Mouse (Mus musculus) CH12.LX (cell line): ENCODE measurements around the gene Ccdc3. TPM values are rescaled to one million over a fixed set of nuclear protein-coding genes. Genes with fewer than 3 reads are reported as not detected.

Source experiments
- DNase-seq: peaks from one replicate; pipeline ENCODE4 v3.0.0-alpha.2; 2013; ENCODE audit errors: extremely low read depth
- H3K27ac ChIP-seq: 2 replicates; pipeline ENCODE4 v1.5.1; 2012; ENCODE audit warnings: low read depth, mild to moderate bottlenecking, control low read depth, moderate library complexity; ENCODE audit not compliant: insufficient read depth
- H3K27me3 ChIP-seq: replicated peaks from 2 replicates; pipeline ENCODE3; 2012; ENCODE audit warnings: inconsistent platforms
- H3K36me3 ChIP-seq, 2 experiments: replicated peaks in 1 of 2; 2 replicates each; pipeline versions ENCODE3 to v1.6.1; 2012; ENCODE audit warnings: inconsistent platforms in 1 of 2, low read length in 1 of 2, mild to moderate bottlenecking in 1 of 2, mixed read lengths in 1 of 2, moderate library complexity in 1 of 2; ENCODE audit not compliant: control insufficient read depth in 1 of 2, insufficient read depth in 1 of 2
- H3K4me1 ChIP-seq, 2 experiments: 2 replicates each; pipeline ENCODE4 v1.6.1; 2012; ENCODE audit warnings: inconsistent platforms in 1 of 2, moderate library complexity in 1 of 2; ENCODE audit not compliant: insufficient read depth in 2 of 2, control insufficient read depth in 1 of 2
- H3K4me2 ChIP-seq: 2 replicates; pipeline ENCODE4 v1.6.1; 2012; ENCODE audit warnings: low read depth, mild to moderate bottlenecking, control low read depth; ENCODE audit not compliant: poor library complexity, insufficient read depth, severe bottlenecking
- H3K4me3 ChIP-seq, 3 experiments: fragments of 150-350 bp in 1 of 3; sonication (generic) in 1 of 3; replicated peaks in 1 of 3; 2 replicates each; pipeline versions ENCODE3 to v1.5.1; 2011 to 2012; ENCODE audit warnings: low read depth in 2 of 3, low read length in 2 of 3, mild to moderate bottlenecking in 2 of 3, moderate library complexity in 2 of 3, control low read depth in 1 of 3, improper control_type of control experiment in 1 of 3, inconsistent platforms in 1 of 3, mixed read lengths in 1 of 3; ENCODE audit not compliant: poor library complexity in 1 of 3
- H3K79me2 ChIP-seq: replicated peaks from 2 replicates; pipeline ENCODE4 v1.6.1; 2012; ENCODE audit warnings: mild to moderate bottlenecking, moderate library complexity; ENCODE audit not compliant: control insufficient read depth, poor library complexity, insufficient read depth, severe bottlenecking; ENCODE audit errors: extremely low read depth
- H3K9ac ChIP-seq: 2 replicates; pipeline ENCODE4 v1.6.1; 2012; ENCODE audit warnings: low read depth, mild to moderate bottlenecking, control low read depth, moderate library complexity; ENCODE audit not compliant: insufficient read depth
- H3K9me3 ChIP-seq: replicated peaks from 2 replicates; pipeline ENCODE3; 2012; ENCODE audit warnings: low read length, inconsistent platforms, mixed read lengths
- BHLHE40 ChIP-seq: IDR thresholded peaks from 2 replicates; pipeline ENCODE4 v1.6.1; 2011; ENCODE audit warnings: mild to moderate bottlenecking, low read depth, low read length, improper control_type of control experiment
- CHD1 ChIP-seq: IDR thresholded peaks from 2 replicates; pipeline ENCODE4 v1.6.1; 2012; ENCODE audit warnings: low read depth, low read length, improper control_type of control experiment, inconsistent platforms
- E2F4 ChIP-seq: IDR thresholded peaks from 2 replicates; pipeline ENCODE4 v1.6.1; 2011; ENCODE audit warnings: low read depth, low read length, improper control_type of control experiment; ENCODE audit not compliant: insufficient replicate concordance
- EP300 ChIP-seq: IDR thresholded peaks from 2 replicates; pipeline ENCODE4 v1.6.1; 2011; ENCODE audit warnings: low read length, improper control_type of control experiment
- ETS1 ChIP-seq: conservative IDR thresholded peaks from 2 replicates; pipeline ENCODE4 v1.6.1; 2012; ENCODE audit warnings: low read depth, mild to moderate bottlenecking, inconsistent platforms, low read length, improper control_type of control experiment, moderate library complexity
- HCFC1 ChIP-seq: IDR thresholded peaks from 2 replicates; pipeline ENCODE4 v1.6.1; 2012; ENCODE audit warnings: low read depth, mild to moderate bottlenecking, inconsistent platforms, low read length, improper control_type of control experiment
- IRF4 ChIP-seq: IDR thresholded peaks from 2 replicates; pipeline ENCODE4 v1.6.1; 2014; ENCODE audit warnings: low read depth, mild to moderate bottlenecking, inconsistent platforms, low read length, improper control_type of control experiment
- JUND ChIP-seq: conservative IDR thresholded peaks from 2 replicates; pipeline ENCODE4 v1.6.1; 2011; ENCODE audit warnings: low read depth, low read length, improper control_type of control experiment
- KAT2A ChIP-seq: IDR thresholded peaks from 2 replicates; pipeline ENCODE4 v1.6.1; 2012; ENCODE audit warnings: low read length, improper control_type of control experiment, inconsistent platforms; ENCODE audit not compliant: insufficient replicate concordance
- MAFK ChIP-seq: IDR thresholded peaks from 2 replicates; pipeline ENCODE4 v1.6.1; 2011; ENCODE audit warnings: low read length, improper control_type of control experiment; ENCODE audit not compliant: insufficient replicate concordance
- MAX ChIP-seq: IDR thresholded peaks from 2 replicates; pipeline ENCODE4 v1.6.1; 2011; ENCODE audit warnings: low read length, improper control_type of control experiment
- MEF2A ChIP-seq: IDR thresholded peaks from 2 replicates; pipeline ENCODE4 v1.6.1; 2014; ENCODE audit warnings: low read depth, mild to moderate bottlenecking, inconsistent platforms, low read length, improper control_type of control experiment, borderline replicate concordance
- MXI1 ChIP-seq: IDR thresholded peaks from 2 replicates; pipeline ENCODE4 v1.6.1; 2011; ENCODE audit warnings: mild to moderate bottlenecking, low read depth, low read length, improper control_type of control experiment
- MYC ChIP-seq: IDR thresholded peaks from 2 replicates; pipeline ENCODE4 v1.6.1; 2011; ENCODE audit warnings: low read depth, mild to moderate bottlenecking, improper control_type of control experiment, low read length
- NELFE ChIP-seq: IDR thresholded peaks from 2 replicates; pipeline ENCODE4 v1.6.1; 2011; ENCODE audit warnings: low read depth, low read length, improper control_type of control experiment
- POLR2AphosphoS2 ChIP-seq: IDR thresholded peaks from 2 replicates; pipeline ENCODE4 v1.6.1; 2011; ENCODE audit warnings: low read depth, low read length, improper control_type of control experiment
- RCOR1 ChIP-seq: conservative IDR thresholded peaks from 2 replicates; pipeline ENCODE4 v1.6.1; 2012; ENCODE audit warnings: low read depth, mild to moderate bottlenecking, inconsistent platforms, low read length, improper control_type of control experiment
- SIN3A ChIP-seq: IDR thresholded peaks from 2 replicates; pipeline ENCODE4 v1.6.1; 2012; ENCODE audit warnings: low read length, improper control_type of control experiment, inconsistent platforms
- TBP ChIP-seq: conservative IDR thresholded peaks from 2 replicates; pipeline ENCODE4 v1.6.1; 2011; ENCODE audit warnings: low read depth, low read length, improper control_type of control experiment
- USF2 ChIP-seq: conservative IDR thresholded peaks from 2 replicates; pipeline ENCODE4 v1.6.1; 2011; ENCODE audit warnings: low read depth, low read length, improper control_type of control experiment
- ZC3H11A ChIP-seq: IDR thresholded peaks from 2 replicates; pipeline ENCODE4 v1.6.1; 2012; ENCODE audit warnings: low read depth, mild to moderate bottlenecking, inconsistent platforms, low read length, improper control_type of control experiment
- ZKSCAN1 ChIP-seq: IDR thresholded peaks from 2 replicates; pipeline ENCODE4 v1.6.1; 2012; ENCODE audit warnings: low read depth, inconsistent platforms, low read length, improper control_type of control experiment, borderline replicate concordance
- ZNF384 ChIP-seq: IDR thresholded peaks from 2 replicates; pipeline ENCODE4 v1.6.1; 2012; ENCODE audit warnings: low read depth, low read length, improper control_type of control experiment, inconsistent platforms
- dilution Hi-C: fragments of 300-500 bp; cut with MboI; formaldehyde crosslinking; loops from 2 replicates; pipeline ENCODE4 v1.14.3; 2020; ENCODE audit warnings: low sequenced_read_pairs; ENCODE audit not compliant: extremely low pct_unique_long_range_greater_than_20kb, extremely low pct_ligation_motif_present
- in situ Hi-C: fragments of 300-500 bp; cut with MboI; formaldehyde crosslinking; loops from 3 replicates; pipeline ENCODE4 v1.14.3; 2019; ENCODE audit warnings: low sequenced_read_pairs, low pct_ligation_motif_present, low pct_unique_long_range_greater_than_20kb, mixed read lengths
- polyA plus RNA-seq: library from polyadenylated mRNA; unstranded; fragments of >175 nt; gene quantifications from 2 replicates; pipeline ENCODE4 v1.2.1, GENCODE M21; 2012; ENCODE audit warnings: low read depth; ENCODE audit not compliant: insufficient read length
- total RNA-seq, 2 experiments: library from RNA; depleted of rRNA; stranded (reverse); fragments of 300-350 nt in 1 of 2; fragments of >200 nt in 1 of 2; gene quantifications; 2 replicates each; pipeline ENCODE4 v1.2.3; 2012 to 2014

The Ccdc3 gene
- total and polyA plus RNA-seq, 3 experiments = not detected

DNA sequence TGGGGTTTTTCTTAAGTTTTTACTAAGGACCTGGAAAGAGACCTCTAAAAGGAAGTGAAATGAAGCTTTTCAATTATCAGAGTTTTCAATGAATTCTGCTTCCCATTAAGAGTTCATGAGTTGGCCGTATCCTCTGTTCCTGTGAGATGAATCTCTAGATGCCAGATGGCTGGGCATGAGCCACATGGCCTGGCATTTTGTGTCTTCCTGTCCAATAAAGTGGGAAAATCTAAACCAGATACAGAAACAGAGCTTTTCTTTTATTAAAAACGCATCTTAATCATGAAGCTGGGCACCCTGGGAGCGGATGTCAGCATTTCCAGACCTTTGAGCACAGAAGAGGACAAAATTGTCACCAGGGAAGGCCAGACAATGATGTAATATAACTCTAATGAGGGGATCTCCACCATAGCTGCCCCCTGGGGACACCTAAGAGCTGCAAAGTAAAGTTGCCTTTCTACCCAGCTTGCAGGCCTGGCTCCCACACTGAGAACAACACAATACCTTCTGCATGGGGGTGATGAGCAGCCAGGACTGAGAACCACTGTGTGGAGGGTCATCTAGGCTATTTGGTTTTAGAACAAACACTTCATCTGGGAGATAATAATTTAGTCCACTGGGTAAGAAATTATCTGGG, 99.4 kb downstream of the Ccdc3 start:
- Histone ChIP-seq H3K9me3 (no peaks in the 10 kb centered on the region), H3K4me3 (no peak overlapping the region), H3K4me2 (no peak overlapping the region; the same call in 1 of the 2 replicates), H3K27ac (no peak overlapping the region), H3K4me1 (peaks cover 4 to 39% of the 10 kb centered on the region in 2 experiments; a peak in 3 of 4 replicates), H3K27me3 (no peaks in the 10 kb centered on the region), H3K9ac (no peak overlapping the region), H3K36me3 (no peaks in the 10 kb centered on the region), H3K79me2 (no peaks in the 10 kb centered on the region)
- in situ Hi-C loops (no loop called here), dilution Hi-C loops (no loop called here)
- TF ChIP-seq MAX = no peak
- no peak for TF ChIP-seq IRF4
- TF ChIP-seq CHD1 = no peak
- no peak for TF ChIP-seq KAT2A
- no peak for TF ChIP-seq ZC3H11A
- TF ChIP-seq ZNF384 = no peak
- no peak for TF ChIP-seq MXI1
- no peak for TF ChIP-seq SIN3A
- no peak for TF ChIP-seq RCOR1
- TF ChIP-seq JUND = no peak
- no peak for TF ChIP-seq MEF2A
- no peak for TF ChIP-seq TBP
- no peak for TF ChIP-seq ZKSCAN1
- no peak for TF ChIP-seq NELFE
- no peak for TF ChIP-seq USF2
- no peak for TF ChIP-seq HCFC1
- no peak for TF ChIP-seq ETS1
- no peak for TF ChIP-seq EP300
- no peak for TF ChIP-seq POLR2AphosphoS2
- peak; percentile 25 for DNase-seq

DNA sequence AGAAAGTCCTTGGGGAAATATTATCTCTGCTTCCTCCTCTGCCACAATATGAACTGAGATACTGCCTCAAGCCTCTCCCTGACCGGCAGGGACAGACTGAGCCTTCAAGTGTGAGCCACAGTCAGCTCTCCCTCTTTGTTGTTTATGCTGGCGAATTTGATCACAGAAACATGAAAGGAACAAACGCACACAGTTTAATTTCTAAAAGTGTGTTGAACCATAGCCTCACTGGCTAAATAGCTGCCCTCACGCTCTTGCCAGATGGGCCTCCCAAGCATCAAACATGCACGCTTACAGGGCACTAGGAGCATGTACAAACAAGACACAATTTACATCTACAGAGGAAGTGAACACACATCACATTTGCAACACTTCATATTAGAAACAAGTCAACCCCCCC, 100.3 kb downstream of the Ccdc3 start:
- H3K36me3 ChIP-seq = no peaks in the 10 kb centered on the region
- no peak overlapping the region for H3K4me2 ChIP-seq
- no peak for DNase-seq
- H3K9me3 ChIP-seq = no peaks in the 10 kb centered on the region
- H3K79me2 ChIP-seq = no peaks in the 10 kb centered on the region
- no peak overlapping the region for H3K27ac ChIP-seq
- in situ Hi-C loops (no loop called here), dilution Hi-C loops (no loop called here)
- H3K9ac ChIP-seq = no peak overlapping the region
- no peaks in the 10 kb centered on the region for H3K27me3 ChIP-seq
- no peak overlapping the region for H3K4me3 ChIP-seq
- TF ChIP-seq MAFK (no peak), ETS1 (no peak), MYC (no peak), BHLHE40 (no peak), E2F4 (no peak)
- H3K4me1 ChIP-seq = peaks cover 4 to 40% of the 10 kb centered on the region in 2 experiments; a peak in 3 of 4 replicates
